Mouse (Mus musculus): ENCODE results near the gene Sstr3.

DNA sequence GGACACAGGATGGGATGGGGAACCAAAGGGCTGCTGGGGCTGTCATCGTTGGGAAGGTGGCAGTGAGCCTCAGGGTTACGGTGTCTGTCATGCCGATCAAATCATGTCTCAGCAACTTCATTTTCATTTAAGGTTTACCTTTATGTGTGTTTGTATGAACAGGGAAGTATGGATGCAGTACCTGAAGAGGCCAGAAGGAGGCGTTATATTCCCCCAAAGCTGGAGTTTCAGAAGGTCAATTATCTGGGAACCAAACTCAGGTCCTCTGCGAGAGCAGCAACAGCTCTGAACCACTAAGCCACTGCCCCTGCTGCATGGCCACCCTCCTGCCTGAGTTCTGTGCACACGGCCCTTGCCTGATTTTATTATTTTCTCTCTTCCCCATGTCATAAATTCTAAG is 46.3 kb upstream of the Sstr3 start:
- TF ChIP-seq CTCF (IDR thresholded peaks at IDR 0.05; ENCODE audit: low read depth), result peak; percentile 41
- TF ChIP-seq EP300 (IDR thresholded peaks at IDR 0.05; ENCODE audit: low read depth), result no peak

Data from liver, postnatal 0 days (tissue).